Mouse (Mus musculus): ENCODE measurements around the gene Sdk1. TPM values are rescaled to one million over a fixed set of nuclear protein-coding genes. Genes with fewer than 3 reads are reported as not detected.

Sdk1 gene
- 1 to 10 TPM; 3.0 to 3.3 TPM for total RNA-seq (2021)
- long read RNA-seq, experiment 1, partial matches to known transcripts, result 1 of 1 reads
- long read RNA-seq, experiment 1, other reads (novel, unspliced or antisense), result 0 of 1 reads
- long read RNA-seq, experiment 2, partial matches to known transcripts, result 1 of 1 reads
- long read RNA-seq, experiment 2, other reads (novel, unspliced or antisense), result 0 of 1 reads

DNA sequence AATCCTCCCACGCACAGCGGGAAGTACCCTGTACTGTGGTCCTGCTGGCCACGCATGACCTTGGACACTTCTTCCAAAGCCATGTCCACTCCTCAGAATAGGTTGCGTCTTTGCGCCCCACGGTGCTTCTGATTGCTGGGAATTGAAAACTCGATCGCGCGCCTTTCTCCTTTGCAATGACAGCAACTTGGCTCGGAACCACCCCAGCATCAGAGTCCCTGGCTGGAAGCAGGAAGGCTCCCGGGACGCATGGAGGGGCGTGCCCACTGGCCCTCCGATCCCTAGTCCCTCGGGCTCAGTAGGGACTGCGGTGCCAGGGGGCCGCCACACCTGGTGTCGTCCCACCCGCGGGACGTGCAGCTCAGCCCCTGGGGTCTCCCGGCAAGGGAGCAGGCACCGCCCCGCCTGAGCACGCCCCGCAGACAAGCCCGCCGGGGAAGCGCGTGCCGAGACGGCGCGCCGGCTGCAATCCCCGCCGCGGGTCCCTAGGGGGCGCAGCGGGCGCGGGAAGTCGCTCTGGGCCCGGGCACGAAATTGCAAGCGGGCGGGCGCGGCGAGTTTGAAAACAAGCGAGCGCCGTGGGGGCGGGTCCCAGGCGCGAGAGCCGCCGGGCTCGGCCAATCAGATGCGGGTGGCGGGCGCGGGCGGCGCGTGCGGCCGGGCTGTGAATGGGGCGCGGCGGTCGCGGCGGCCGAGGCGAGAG, at the start of gene Sdk1:
Gene Sdk1, plus strand, starts transcription at position 650 of the 703 bp plus-strand sequence.
- DNase-seq, result peak; percentile 98 to 99
- intact Hi-C loops (cut with DNase I), result loop anchor here (2.0 to 10.0 kb wide), 3 partner anchors 744 to 1078 kb away; no protein-coding TSS in a partner anchor

DNA sequence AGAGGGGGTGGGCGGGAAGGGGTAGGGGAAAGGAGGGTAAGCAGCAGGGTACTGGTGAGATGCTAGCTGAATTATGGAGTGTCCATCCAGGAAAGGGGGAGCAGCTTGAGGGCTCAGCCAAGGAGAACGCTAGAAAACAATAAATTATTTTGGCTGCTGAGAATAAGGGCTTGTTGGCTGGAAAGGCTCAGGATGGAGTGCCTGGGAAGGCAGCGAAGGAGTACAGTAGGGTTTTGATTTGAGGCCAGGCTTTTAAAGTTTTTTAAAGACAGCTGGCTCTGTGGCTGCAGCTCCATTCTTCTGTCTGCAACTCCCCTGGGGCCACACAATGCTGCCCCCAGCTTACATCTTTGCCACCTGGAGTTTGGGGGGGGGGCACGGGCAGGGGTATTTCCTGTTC, 44.0 kb upstream of the Sdk1 start:
- no peak for DNase-seq
- intact Hi-C loops (cut with DNase I), result no loop called here

DNA sequence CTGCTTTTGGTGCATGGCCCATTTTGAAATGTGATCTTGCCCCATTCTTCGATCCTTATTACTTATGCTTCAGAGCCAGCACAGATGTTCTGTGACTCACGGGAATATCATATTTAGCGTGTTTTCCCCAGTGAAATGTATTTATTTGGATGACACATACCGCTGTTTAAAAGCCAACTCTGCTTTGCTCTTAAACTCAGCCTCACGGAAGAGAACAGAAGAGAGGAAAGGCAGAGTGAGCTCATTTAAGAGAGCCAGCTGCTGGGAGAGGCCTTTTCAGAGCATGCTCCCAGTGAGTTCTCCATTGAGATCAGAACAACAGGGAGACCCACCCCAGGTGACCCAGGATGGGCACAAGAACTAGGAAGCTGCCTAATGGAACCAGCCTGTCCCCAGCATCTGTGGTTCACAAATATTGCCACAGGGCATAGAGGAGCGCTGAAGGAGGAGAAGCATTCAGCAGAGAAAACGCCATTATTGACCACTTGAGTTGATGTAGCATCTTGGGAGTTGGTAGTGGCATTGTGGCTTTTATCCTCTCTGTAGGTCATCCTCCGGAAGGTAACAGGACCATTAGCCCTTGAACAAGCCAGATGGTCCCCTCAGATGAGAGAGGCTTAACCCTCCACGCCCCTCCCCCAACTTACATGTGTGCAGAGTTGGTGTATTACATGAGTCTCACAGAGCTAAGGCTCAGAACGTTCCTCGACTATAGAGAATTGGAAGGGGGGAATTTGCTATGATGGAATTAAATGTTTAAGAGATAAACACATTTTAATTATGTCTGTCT, 38.8 kb upstream of the Sdk1 start:
- intact Hi-C loops (cut with DNase I), result no loop called here
- no peak for DNase-seq

DNA sequence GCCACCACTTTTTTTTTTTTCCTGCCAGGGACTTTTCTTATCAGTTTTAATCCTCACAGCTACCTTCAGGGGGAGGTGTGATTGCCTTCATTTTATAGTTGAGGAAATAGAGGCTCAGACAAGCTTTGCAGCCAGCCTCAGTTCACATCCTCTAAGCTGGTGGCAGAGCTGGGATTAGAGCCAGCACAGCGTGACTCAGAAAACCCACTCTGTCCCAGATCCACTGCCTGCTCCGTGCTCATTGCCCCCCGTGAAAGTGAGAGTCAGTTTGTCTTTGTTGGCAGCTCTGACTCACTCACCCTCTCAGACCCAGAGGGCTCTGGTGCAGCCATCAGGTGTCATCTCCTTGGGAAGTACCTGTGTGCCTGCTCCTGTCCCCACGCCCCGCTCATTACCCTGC, 34.2 kb upstream of the Sdk1 start:
- intact Hi-C loops (cut with DNase I), result no loop called here
- DNase-seq, result no peak

DNA sequence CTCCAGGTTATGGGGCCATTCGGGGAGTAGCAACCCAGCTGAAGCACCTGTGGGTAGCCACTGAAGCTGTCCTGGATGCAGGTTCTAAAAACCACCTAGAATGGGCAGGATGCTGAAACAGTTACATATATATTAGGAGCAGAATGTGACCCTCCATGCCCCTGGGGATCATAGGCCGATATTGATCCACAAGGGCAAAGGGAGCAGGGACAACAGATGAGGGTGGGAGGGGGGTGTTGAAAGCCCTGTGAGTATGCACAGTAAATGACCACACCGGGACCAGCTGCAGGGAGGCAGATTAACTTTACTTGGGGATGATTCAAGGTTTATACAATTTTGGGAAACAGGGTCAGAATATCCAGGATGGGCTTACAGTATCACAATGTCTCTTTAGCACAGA, 16.0 kb upstream of the Sdk1 start:
- DNase-seq, result no peak
- intact Hi-C loops (cut with DNase I), result no loop called here

DNA sequence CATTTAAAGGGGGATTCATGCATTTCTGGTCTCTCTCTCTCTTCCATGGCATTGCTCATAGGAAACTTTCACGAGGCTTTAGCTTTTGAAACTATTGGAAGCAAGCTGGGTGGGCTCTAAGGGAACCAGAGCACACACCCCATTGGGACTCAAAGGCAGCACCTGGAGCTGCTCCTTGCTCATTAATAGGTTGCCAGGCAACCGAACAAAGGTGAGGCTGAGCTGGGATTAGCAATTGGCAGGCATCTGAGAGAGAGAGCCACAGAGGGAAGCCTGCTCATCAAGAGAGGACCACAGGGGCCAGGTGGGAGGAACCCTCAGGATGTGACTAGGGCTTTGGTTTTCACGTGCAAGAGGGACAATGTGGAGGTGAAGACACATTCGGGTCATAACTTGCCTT, 7.0 kb upstream of the Sdk1 start:
- intact Hi-C loops (cut with DNase I), result loop anchor here (10.0 kb wide), 1 partner anchor 360 kb away; no protein-coding TSS in a partner anchor
- DNase-seq, result no peak

DNA sequence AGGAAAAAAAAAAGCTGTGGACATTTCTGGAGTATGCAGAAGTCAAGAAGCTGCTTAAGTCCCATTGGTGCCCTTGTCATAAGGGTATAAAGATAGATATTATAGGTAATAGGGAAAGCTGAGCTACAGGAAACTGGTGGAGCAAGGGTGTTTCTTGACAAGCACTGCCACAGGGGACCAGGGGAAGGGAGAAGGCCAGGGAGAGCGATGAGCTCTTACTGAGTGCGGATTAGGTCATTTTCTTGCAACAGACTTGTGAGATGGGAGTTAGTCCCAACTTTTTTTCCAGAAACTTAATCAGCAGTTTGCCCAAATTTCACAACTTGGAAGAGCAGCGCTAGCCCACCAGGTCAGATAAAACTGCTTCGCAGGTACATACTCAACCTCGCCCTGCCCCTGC, 1.9 kb upstream of the Sdk1 start:
- DNase-seq, result peak; percentile 6 to 18

DNA sequence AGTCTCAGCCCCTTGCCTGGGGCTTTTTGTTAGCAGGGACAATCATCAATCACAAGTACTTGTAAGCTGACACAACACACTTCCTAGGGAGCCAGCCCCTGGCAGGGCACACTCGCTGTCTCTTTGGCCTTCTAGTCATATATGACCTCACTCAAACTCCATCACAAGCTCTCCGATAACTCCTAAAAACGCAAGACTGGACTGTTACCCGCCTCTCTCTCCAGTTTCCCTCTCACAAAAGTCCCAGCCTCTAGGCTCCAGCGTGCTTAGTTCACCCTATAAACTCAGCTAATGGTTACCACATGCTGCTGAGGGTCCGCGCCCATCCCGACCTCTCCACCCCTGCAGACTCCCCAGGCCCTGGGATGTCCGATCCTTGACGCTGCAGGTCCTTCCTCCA, 849 bp upstream of the Sdk1 start:
- peak in 1 of 2 experiments; percentile 4 for DNase-seq
- intact Hi-C loops (cut with DNase I), result loop anchor here (2.0 to 10.0 kb wide), 3 partner anchors 744 to 1078 kb away; no protein-coding TSS in a partner anchor

More for the DNA sequence above, 1.9 kb upstream of the Sdk1 start:
- intact Hi-C loops (cut with DNase I), result loop anchor here (10.0 kb wide), 1 partner anchor 365 kb away; no protein-coding TSS in a partner anchor

DNA sequence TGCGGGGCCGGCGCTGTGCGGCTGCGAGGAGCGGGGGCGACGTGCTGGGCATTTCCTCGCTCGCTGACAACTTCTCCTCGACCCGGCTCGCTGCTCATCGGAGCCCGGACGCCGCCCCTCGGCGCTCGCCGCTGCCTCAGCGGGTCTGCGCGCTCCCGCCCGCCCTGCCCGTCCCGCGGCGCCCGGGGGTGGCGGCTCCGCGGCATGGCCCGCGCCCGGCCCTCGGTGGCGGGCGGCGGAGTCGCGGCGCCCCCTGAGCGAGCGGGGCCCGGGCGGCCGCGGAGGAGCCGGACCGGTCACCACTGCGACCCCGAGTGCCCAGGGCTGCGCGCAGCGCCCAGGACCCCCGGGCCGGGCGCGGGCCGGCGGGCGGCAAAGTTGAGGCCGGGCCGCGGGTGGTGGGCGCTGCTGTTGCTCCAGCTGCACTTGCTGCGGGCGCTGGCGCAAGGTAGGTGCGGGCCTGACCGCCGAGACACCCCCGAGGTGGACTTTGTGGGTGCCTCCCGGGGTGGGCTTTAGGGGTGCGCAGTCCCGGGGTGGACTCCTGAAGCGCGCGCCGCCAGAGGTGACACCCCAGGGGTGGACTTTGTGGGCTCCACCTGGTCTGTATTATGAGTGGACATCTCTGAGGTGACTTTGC, 475 bp downstream of the Sdk1 start:
- intact Hi-C loops (cut with DNase I), result loop anchor here (2.0 to 10.0 kb wide), 3 partner anchors 743 to 1077 kb away; no protein-coding TSS in a partner anchor
- peak; percentile 8 to 11 for DNase-seq

DNA sequence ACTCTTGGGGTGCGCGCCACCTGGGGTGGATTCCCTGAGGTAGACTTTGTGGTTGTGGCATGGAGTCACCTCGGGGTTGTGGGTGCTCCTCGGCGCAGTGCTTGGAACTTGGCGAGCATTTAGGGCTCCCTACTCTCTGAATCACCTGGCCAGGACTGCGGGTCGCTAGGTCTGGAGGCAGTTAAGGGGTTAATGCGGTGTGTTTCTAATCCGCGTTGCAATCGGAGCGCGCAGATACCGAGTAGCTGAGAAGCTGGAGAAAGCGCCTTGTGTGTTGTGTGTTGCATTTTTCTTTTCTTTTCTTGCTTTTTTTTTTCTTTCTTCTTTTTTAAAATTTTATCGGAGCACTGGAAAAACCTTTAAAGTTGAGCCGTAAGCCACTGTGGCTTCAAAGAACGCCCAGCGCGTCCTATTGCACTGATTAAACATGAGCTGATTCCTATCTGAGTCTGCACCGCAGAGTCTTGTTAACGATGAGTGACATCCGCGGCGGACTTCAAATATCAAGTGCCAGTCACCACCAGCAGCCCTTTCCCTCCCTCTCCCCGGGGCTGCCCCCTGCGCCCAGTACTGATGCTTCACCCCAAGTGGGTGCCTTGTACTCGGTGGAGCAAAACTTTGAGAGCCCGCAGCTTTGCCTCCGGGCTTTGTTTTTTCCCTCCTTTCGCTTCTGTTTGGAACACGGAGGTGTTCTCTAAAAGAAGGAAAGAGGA, 2.1 kb downstream of the Sdk1 start:
- DNase-seq, result peak in 1 of 2 experiments; percentile 2
- intact Hi-C loops (cut with DNase I), result loop anchor here (10.0 kb wide), 2 partner anchors 741 to 961 kb away; no protein-coding TSS in a partner anchor

DNA sequence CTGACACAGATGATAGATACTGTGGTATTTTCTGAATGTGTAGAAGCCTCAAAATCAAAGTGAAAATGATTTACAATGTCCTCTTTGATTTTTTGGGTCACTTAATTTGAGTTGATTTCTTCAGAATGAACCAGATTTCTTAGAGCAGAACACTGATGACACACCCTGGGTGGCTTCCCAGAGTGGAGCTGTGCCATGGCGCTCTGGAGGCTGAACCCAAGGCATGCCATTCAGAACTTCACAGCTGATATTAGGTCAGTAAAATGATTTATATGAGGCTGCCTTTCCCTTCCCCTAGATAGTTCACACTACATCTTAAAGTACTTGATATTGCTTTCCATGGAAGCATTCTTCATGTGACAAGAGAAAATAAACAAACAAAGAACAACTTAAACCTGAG, 23.0 kb downstream of the Sdk1 start:
- intact Hi-C loops (cut with DNase I), result no loop called here
- DNase-seq, result peak; percentile 20 to 30

DNA sequence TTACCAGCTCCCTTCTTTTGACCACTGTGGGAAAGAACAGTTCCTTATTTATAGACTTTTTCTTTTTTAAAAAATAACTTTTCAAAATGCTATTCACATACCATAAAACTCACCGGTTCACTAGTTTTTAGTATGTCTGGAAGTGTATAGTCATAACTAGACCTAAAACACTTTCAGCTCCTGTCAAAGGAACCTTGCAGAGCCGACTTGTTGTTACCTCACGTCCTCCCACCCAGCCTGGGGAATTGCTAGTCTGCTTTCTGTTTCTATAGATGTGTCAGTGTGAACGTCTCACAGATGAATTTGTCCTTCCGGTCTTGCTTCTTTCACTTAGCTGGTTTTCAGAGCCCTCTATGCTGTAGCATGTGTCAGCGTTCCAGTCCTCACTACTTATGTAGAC, 35.8 kb downstream of the Sdk1 start:
- intact Hi-C loops (cut with DNase I), result no loop called here
- no peak for DNase-seq

DNA sequence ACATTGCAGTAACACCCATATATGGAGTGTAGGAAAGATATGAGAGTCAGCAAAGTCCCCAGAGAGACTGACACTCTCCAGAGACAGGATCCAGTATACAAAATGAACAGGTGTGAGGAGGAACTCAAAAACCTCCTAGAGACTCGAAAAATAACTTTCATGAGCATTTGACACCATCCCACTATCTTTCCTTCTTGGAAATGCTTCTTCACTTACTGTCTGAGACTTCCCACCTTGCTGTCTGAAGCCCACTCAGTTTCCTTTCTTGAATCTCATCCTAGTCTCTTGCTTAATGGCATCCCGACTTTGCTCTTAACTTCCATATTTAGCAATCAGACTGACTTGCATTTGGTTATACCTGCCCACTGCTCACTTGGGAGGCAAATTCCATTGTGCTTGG, 40.5 kb downstream of the Sdk1 start:
- intact Hi-C loops (cut with DNase I), result no loop called here
- no peak for DNase-seq

DNA sequence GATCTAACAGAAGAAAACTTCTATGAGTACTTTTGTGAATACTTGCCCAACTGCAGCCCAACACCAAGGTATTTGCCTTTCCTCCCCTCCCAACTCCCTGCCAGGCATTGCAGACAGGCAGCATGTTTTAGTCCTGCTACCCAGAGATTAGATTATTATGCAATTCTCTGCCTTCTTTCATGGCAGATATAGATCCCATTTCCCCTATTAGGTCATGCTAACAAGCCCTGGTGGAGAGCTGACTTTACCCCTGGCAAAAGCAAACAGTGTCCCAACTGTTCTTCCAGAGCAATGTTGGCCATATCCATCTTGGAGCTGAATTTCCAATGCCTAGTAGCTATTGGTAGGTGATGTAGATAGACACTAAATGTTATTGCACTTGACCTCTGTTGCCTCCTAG, 48.3 kb downstream of the Sdk1 start:
- intact Hi-C loops (cut with DNase I), result no loop called here
- DNase-seq, result no peak

DNA sequence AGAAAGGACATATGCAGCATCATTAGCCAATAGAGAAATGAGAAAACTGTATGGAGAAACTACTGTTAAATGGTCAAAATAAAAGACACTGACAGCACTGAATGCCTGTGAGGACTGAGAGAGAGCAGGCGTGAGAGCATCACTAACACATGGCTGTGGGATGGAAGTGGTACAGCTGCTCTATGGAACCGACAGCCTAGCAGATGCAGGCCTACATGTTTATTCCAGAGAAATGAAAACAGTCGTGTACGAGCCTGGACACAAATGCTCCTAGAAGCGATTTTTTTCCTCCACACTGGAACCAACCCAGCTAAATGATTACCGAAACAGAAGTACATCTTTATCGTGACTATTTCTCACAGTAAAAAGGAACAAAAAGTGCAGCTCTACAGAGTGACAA, 54.0 kb downstream of the Sdk1 start:
- intact Hi-C loops (cut with DNase I), result no loop called here
- DNase-seq, result no peak

DNA sequence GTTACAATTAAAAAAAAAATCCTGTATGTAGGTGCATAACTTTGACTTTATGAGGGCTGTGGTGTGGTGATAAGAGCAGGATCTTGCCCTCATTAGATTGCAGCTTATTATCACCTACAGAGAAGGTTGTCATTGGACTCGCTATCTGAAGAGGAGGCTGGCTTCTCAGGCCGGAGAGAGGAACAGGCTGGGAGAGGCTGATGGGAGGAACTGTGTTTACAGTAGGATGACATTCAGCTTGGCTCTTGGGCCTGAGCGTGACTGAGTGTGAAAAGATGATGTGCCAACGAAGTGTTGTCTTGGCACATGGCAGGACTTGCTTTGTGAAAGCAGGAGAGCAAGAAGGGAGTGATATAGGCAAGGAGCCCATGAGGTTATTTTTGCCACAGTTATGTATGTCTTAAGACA, 61.0 kb downstream of the Sdk1 start:
- intact Hi-C loops (cut with DNase I), result no loop called here
- DNase-seq, result peak in 1 of 2 experiments; percentile 2

DNA sequence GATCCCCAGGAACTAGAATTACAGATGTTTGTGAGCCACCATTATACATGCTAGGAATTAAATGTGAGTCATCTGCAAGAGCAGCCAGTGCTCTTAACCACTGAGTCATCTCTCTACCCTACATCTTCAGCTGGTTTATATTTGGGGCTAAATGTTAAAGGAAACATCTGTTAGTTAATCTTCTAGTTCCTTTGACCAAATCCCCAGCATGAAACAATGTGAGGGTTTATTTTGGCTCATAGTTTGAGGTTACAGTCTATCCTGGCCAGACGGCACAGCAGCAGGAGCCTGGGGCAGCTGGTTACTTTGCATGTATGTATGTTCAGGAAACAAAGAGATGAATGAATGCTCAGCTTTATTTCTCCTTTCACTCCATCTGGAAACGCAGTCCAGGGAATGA, 62.5 kb downstream of the Sdk1 start:
- intact Hi-C loops (cut with DNase I), result no loop called here
- DNase-seq, result no peak

DNA sequence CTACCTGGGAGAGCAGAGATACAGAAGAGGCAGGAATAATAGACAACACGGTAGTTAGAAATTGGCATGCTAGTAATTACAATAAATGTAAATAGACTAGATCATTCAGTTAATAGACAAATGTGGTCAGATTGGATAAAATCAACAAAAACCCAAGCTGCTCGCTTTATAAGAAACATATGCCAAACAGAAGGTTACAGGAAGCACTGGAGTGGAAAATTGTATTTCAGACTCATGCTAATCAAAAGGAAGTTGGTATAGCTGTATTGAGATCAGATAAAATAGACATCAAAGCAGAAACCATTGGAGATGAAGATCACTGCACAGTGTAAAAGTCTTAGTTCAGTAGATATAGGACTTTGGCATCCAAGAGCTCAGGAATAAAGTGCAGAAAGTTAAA, 63.4 kb downstream of the Sdk1 start:
- no peak for DNase-seq
- intact Hi-C loops (cut with DNase I), result no loop called here

DNA sequence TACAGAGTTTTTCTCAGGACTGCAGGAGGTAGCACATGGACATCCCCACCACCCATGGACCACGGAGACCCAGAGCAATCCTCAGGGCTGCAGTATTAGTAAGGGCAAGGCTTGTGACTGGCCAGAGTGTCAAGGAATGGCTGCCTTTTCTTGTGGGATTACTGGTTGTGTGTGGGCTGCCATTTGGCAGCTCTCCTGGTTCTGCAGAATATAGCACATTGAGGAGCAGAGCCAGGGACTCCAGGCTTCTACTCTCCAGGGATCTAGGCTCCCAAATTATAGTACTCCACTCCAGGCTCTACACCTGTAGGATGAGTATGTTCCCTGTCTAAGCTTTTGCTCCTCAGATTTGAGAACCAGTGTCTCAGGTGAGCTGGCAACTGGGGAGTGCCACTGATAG, 69.4 kb downstream of the Sdk1 start:
- intact Hi-C loops (cut with DNase I), result no loop called here
- no peak for DNase-seq

DNA sequence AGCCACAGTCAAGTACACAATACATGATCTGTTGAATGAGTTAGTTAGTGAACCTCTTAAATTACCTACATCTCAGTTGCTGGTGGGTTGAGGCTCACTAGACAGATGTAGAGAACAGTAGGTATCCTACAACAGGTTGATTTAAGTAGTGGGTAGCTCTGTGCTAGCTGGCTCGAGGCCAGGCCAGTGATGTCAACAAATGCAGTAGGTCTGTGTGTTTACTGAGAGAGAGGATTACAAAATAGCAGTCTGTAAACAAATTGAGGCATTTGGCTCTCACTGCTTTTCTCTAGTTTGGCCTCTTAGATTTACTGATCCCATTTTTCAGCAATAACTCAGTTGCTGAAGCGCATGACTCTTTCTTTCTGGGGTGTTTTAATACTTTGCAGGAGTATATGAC, 70.5 kb downstream of the Sdk1 start:
- DNase-seq, result no peak
- intact Hi-C loops (cut with DNase I), result no loop called here
